Mouse (Mus musculus): ENCODE measurements around the gene Aff3.

GRCm38 (mm10) chr1:38217912-38218795 lies 446.6 kb downstream of the Aff3 start:
- no peak for TF ChIP-seq CTCF (IDR thresholded peaks at IDR 0.05; ENCODE audit: insufficient read depth, low read length)
- TF ChIP-seq POLR2A (IDR thresholded peaks at IDR 0.05; ENCODE audit: borderline replicate concordance, extremely low read depth, low read depth, low read length) = no peak

Data from lung, adult 2 months (tissue).